Mouse (Mus musculus): Measurements from ENCODE around the gene Best3.

The Best3 gene

DNA sequence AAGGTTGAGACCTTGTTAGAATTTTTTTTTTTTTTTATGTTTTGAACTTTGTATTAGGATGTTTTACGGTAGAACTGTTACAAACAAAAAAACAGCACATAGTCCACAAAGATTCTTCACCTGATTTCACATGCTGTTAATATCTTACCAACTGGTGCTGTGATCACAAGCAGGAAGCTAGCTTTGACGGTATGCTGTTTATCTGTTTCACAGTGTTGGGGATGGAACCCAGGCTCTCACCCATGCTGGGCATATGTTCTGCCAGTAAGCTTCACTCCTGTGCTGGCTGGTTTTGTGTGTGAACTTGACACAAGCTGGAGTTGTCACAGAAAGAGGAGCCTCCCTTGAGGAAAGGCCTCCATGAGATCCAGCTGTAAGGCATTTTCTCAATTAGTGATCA is 8.3 kb upstream of the Best3 start:
- no peak for DNase-seq (ENCODE audit: extremely low spot score, low read depth, low spot score)

DNA sequence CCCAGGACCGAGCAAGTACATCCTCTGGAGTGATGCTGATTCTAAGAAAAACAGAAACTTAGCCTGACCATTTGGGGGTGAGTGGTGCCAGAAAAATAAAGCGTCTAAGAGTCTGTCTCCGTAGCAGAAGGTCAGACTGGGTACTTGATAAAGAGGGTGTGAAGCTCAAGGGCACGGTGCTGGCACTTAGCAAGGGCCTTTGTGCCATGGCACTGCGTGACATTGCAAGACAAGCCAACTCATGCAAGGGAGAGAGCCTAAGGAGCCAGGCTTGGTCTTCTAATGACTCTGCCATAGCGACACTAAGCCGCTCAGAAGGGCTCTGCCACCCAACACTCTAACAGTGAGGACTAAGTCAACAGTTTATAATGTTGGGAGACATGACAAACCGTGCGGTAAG is 7.3 kb upstream of the Best3 start:
- DNase-seq (ENCODE audit: extremely low spot score, low read depth, low spot score) = no peak

GRCm38 (mm10) chr10:116980273-116980672 is 5.8 kb upstream of the Best3 start:
- no peak for DNase-seq (ENCODE audit: extremely low spot score, low read depth, low spot score)

DNA sequence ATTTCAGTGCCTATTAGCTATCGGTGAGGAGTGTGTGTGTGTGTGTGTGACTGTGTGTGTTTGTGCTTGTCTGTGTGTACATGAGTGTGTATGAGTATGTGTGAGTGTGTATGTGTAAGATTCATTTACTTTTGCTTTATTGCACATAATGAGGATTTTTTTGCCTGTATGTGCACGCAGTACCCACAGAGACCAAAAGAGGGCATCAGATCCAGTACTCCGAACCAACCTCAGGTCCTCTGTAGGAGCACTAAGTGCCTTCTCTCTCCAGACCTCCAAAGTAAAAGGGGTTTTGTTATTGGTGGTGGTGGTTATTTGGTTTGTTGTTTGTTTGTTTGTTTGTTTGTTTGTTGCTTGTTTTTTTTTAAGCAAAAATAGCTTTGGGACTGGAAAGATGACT is 5.2 kb upstream of the Best3 start:
- peak; percentile 22 for DNase-seq (ENCODE audit: extremely low spot score, low read depth, low spot score)

- no peak for DNase-seq (ENCODE audit: extremely low spot score, low read depth, low spot score)
These were observed 3.6 kb upstream of the Best3 start for GRCm38 (mm10) chr10:116982526-116982925.

- no peak for DNase-seq (ENCODE audit: extremely low spot score, low read depth, low spot score)
These were observed 1.3 kb upstream of the Best3 start for GRCm38 (mm10) chr10:116984836-116985235.

DNA sequence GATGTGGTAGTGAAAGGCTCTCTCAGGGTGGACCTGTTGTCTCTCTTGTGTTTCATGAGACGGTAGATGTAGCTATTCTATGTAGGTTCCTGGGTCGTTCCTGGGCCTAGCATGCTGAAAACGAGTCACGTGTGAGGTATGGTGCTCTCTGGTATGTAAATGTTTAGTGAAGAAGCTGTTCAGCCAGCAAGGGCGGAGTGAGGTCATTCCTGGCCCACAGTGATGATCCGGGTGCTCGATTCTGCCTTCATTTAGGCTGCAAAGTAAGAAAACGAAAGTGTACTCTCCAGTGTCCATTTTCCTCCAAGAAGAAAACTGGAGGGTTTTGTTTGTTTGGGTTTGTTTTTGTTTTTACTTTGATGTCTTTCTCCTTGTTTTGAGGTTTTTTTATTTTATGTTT is 7.9 kb downstream of the Best3 start:
- no peak for DNase-seq (ENCODE audit: extremely low spot score, low read depth, low spot score)

DNA sequence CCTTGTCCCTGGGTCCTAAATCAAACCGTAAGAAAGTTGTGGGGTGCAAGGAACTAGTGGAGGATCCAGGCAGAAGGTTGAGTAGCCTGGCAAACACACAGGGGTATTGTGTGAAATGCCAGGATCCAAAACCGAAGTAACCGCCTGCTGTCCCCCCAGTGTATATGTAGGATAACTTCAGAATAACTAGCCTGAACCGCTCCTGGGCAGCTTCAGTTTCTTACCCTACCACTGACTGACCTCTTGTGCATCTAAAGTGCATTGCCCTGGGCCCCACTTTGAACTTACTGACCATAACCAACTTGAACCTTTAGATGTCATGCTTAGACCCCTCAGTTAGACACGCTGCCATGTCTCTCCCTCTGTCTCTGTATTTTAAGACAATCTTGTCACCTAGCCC is 9.0 kb downstream of the Best3 start:
- DNase-seq (ENCODE audit: extremely low spot score, low read depth, low spot score) = no peak

DNA sequence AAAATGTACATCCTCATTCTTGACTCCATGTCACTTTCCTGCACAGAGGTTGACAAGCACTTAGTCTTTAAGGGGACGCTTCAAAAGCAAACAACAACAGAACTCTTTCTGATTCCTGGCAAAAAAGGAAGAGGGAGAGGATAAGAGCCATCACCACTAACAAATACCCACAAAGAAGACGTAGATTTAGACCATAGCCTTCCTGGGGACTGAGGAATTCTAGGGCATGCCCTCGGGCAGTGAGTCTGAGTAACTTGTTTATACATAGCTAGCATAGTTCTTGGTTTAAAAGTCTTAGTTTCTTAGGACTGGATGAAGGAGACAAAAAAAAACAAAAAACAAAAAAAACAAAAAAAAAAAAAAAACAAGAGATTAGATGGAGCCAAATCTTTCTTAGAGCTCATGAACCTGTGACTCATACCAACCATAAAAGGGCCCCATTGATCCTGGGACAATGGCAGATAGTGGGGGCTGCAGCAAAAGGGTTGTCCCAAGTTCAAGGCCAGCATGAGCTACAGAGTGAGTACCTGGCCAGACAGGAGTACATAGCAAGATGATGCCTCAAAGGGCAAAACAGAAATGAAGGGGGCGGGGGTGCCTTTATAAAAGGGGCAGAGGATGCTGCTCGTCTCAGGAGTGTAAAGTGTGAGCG is 9.6 kb downstream of the Best3 start:
- DNase-seq (ENCODE audit: extremely low spot score, low read depth, low spot score) = no peak

- no peak for DNase-seq (ENCODE audit: extremely low spot score, low read depth, low spot score)
These were observed 10.1 kb downstream of the Best3 start for GRCm38 (mm10) chr10:116996236-116996600.

- no peak for DNase-seq (ENCODE audit: extremely low spot score, low read depth, low spot score)
These were observed 12.8 kb downstream of the Best3 start for GRCm38 (mm10) chr10:116998716-116999455.

GRCm38 (mm10) chr10:117000975-117001374 is 14.9 kb downstream of the Best3 start:
- no peak for DNase-seq (ENCODE audit: extremely low spot score, low read depth, low spot score)

- DNase-seq (ENCODE audit: extremely low spot score, low read depth, low spot score) = no peak
These were observed 18.6 kb downstream of the Best3 start for GRCm38 (mm10) chr10:117004695-117005094.

- no peak for DNase-seq (ENCODE audit: extremely low spot score, low read depth, low spot score)
These were observed 19.8 kb downstream of the Best3 start for GRCm38 (mm10) chr10:117005707-117006464.

DNA sequence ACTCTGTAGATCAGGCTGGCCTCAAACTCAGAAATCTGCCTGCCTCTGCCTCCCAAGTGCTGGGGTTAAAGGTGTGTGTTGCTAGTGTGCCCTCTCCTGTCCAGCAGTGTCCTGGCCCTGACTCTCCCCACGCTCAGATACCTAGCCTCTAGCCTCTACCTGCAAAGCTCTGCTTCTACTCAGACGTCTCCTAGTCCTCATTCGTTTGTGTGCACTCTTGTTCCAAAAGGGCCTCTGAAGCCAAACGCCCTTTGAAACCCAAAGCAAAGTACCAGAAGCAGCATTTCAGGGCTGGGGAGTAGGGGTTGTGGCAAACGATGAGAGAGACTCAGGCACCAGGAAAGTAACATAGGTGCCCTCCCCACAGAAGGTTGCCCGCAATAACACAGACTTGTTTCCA is 23.6 kb downstream of the Best3 start:
- DNase-seq (ENCODE audit: extremely low spot score, low read depth, low spot score) = no peak

- DNase-seq (ENCODE audit: extremely low spot score, low read depth, low spot score) = no peak
These were observed 24.9 kb downstream of the Best3 start for GRCm38 (mm10) chr10:117011047-117011446.

GRCm38 (mm10) chr10:117013689-117014390 is 27.7 kb downstream of the Best3 start:
- no peak for DNase-seq (ENCODE audit: extremely low spot score, low read depth, low spot score)

DNA sequence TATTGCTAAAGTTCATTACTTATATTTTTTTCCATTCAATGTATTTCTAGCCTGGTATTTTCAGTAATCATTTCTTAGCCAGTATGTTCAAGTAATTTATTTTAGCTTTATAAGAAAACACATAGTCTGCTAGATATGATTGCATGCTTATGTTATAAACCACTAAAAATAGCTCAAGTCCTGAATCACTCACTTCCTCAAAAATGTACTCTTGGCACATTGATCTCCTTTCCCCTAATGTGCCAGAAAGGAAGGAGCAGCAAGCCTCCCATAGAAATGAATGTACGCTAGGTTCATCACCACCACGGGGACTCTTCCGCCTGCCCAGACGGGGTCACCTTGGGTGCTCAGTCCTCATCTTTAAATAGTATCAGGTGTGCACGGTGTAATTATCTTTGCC is 28.5 kb downstream of the Best3 start:
- no peak for DNase-seq (ENCODE audit: extremely low spot score, low read depth, low spot score)

DNA sequence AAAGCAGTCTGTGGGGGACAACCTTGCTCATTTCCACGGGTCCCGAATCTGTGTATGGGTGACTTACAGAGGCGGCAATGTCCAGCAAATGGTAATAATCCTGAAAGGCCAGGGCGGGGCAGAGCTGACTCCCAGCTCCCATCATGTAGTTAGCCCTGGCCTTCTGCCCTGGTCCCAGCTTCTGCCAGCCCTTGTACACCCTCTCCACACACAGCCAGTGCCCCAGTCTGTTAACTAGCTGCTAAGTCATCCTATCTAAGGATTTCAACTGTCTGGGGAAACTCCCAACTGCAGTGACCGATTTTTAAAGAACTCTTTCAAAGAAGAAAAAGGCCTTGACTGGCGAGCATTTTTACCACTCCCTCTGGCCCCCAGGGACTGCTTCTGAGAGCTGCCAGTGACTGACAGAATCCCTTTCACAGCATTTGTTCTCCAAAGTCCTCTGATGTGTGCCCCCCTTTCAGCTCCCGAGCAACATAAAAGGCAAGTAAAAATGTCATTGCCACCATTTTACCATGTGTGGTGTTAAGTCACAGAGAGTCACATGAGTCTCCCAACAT is 32.2 kb downstream of the Best3 start:
- no peak for DNase-seq (ENCODE audit: extremely low spot score, low read depth, low spot score)

DNA sequence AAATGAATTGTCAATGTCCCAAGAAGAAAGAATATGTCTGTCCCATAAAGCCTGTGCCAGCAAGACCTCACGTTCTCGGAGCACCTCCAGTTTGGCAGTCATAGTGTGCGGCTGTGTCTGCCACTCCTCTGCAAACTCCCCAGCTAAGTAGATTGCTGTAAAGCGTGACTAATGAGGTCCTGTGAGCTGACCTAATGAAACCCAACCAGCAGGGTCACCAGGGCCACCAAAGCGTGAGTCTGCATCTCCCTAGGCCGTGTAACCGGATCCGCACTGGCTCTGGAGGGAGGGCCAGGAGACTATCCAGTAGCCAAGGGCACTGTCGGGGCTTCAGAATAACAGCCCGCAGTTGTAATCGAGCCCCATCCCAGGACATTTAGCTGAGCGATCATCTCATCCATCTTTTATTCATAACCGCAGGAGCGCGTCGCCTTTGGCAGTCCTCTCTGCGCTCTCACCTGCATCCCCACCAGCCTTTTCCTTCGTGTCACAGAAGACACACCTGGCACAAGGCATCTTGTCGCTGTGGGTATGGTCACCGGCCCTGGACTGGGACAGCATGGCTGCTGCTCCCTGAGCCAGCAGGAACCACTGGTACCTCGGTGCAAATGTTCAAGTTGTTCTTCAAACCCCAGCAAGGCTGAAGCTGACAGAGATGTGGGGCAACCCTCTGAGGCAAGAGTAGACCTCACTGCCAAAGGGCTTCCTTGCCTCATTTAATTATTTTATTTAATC is 35.1 kb downstream of the Best3 start:
- peak; percentile 58 for DNase-seq (ENCODE audit: extremely low spot score, low read depth, low spot score)
